Mouse (Mus musculus) bone marrow, adult 2 months (tissue): ENCODE results near the gene Gfra1.

ENCODE experiments used
- CTCF ChIP-seq: fragments of 200-500 bp; IDR thresholded peaks from 2 replicates; pipeline ENCODE4 v1.5.1; 2011; ENCODE audit warnings: low read length, control low read depth; ENCODE audit not compliant: control insufficient read depth, insufficient read depth
- POLR2A ChIP-seq: fragments of 200-500 bp; IDR thresholded peaks from 2 replicates; pipeline ENCODE4 v1.6.1; 2011; ENCODE audit warnings: low read depth, mild to moderate bottlenecking, control low read depth, low read length, borderline replicate concordance; ENCODE audit not compliant: control insufficient read depth

DNA sequence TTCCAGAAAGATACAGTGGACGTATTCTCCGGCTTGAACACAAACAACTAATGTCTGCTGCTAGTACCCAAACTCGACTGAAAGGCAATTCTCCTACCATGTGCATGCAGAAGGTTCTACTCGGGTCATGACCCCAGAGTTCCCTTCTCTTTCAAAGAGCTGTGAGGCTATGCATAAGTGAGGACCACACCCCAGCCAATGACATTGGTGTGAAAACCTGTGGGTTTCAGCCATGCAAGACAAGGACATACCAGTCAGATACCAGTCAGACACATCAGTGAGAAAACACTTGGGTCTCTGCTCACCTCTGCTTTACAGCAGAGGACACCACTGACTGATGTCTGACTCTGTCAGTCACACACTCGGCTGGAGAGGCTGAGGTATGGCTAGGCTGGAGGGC lies 63.9 kb downstream of the Gfra1 start:
- TF ChIP-seq CTCF (no peak), POLR2A (no peak)
